Mouse (Mus musculus) C2C12 (cell line): ENCODE measurements around the gene Kif27.

ENCODE experiments used
- CTCF ChIP-seq: IDR thresholded peaks from one replicate; pipeline ENCODE4 v1.5.1; 2011; ENCODE audit not compliant: control insufficient read depth, insufficient read depth, insufficient read length
- MAX ChIP-seq: IDR thresholded peaks from one replicate; pipeline ENCODE4 v1.6.1; 2011; ENCODE audit warnings: mild to moderate bottlenecking, control low read depth
- MYOD1 ChIP-seq: IDR thresholded peaks from one replicate; pipeline ENCODE4 v1.6.1; 2011; ENCODE audit warnings: low read depth; ENCODE audit not compliant: control insufficient read depth, insufficient read length
- MYOG ChIP-seq: IDR thresholded peaks from one replicate; pipeline ENCODE4 v1.6.1; 2011; ENCODE audit not compliant: control insufficient read depth, insufficient read length; ENCODE audit errors: extremely low read depth
- USF1 ChIP-seq: IDR thresholded peaks from one replicate; pipeline ENCODE4 v1.6.1; 2011; ENCODE audit warnings: low read depth, mild to moderate bottlenecking, control low read depth, moderate library complexity

GRCm38 (mm10) chr13:58364353-58365175 lies 5.6 kb upstream of the Kif27 start:
- TF ChIP-seq CTCF = no peak
- no peak for TF ChIP-seq USF1
- no peak for TF ChIP-seq MYOD1
- TF ChIP-seq MAX = no peak
- no peak for TF ChIP-seq MYOG
